Mouse (Mus musculus): ENCODE measurements around the gene Mpig6b. TPM values are rescaled to one million over a fixed set of nuclear protein-coding genes. Genes with fewer than 3 reads are reported as not detected.

Gene Mpig6b
- polyA plus RNA-seq, 1 experiment from 2014 or later: 0.21 TPM

- Histone ChIP-seq H3K36me3 (ENCODE audit: control insufficient read depth, insufficient read depth, low read length) (peaks cover 78% of the 10 kb centered on the region), H3K9me3 (ENCODE audit: control insufficient read depth, low read length) (no peaks in the 10 kb centered on the region), H3K27me3 (ENCODE audit: control insufficient read depth, insufficient read depth, low read length) (no peaks in the 10 kb centered on the region), H3K4me3 (replicated peaks; ENCODE audit: low read depth, low read length) (no peak overlapping the region), H3K4me1 (ENCODE audit: control insufficient read depth, insufficient read depth, low read length) (no peaks in the 10 kb centered on the region), H3K9ac (replicated peaks; ENCODE audit: low read length) (no peak overlapping the region), H3K4me2 (ENCODE audit: low read length) (no peak overlapping the region), H3K27ac (replicated peaks; ENCODE audit: low read depth, low read length) (no peak overlapping the region)
- no peak for DNase-seq
- no peak for ATAC-seq (ENCODE audit: low FRiP score, low TSS enrichment)
- 88% methylated on average over 6 of the region's 6 CpGs for WGBS
These were observed 52.8 kb downstream of the Mpig6b start for GRCm38 (mm10) chr17:35013221-35013620.

Other genes starting within 250 kb of the Mpig6b start
- 32.1 and 39.3 TPM in 2 replicates for gene Stk19, start 229.2 kb downstream of the Mpig6b start, polyA plus RNA-seq (2014; fragmentation: Nextera tagmentation; extraction: Ambion mirVana)
- gene Dxo, start 229.2 kb downstream of the Mpig6b start, polyA plus RNA-seq (2014; fragmentation: Nextera tagmentation; extraction: Ambion mirVana): 66.6 and 68.6 TPM in 2 replicates
- gene Skiv2l, start 216.0 kb downstream of the Mpig6b start, polyA plus RNA-seq (2014; fragmentation: Nextera tagmentation; extraction: Ambion mirVana): 47.7 and 55.5 TPM in 2 replicates
- gene Nelfe, start 215.8 kb downstream of the Mpig6b start, polyA plus RNA-seq (2014; fragmentation: Nextera tagmentation; extraction: Ambion mirVana): 75.5 and 85.3 TPM in 2 replicates
- 1.8 and 3.0 TPM in 2 replicates for gene Cfb, start 203.7 kb downstream of the Mpig6b start, polyA plus RNA-seq (2014; fragmentation: Nextera tagmentation; extraction: Ambion mirVana)
- gene Zbtb12, start 186.7 kb downstream of the Mpig6b start, polyA plus RNA-seq (2014; fragmentation: Nextera tagmentation; extraction: Ambion mirVana): 3.0 and 6.8 TPM in 2 replicates
- gene Gm20547, start 184.1 kb downstream of the Mpig6b start, polyA plus RNA-seq (2014; fragmentation: Nextera tagmentation; extraction: Ambion mirVana): not detected in 2 replicates
- gene C2, start 167.9 kb downstream of the Mpig6b start, polyA plus RNA-seq (2014; fragmentation: Nextera tagmentation; extraction: Ambion mirVana): 2.1 and 3.6 TPM in 2 replicates
- 91.6 and 97.0 TPM in 2 replicates for gene Ehmt2, start 167.7 kb downstream of the Mpig6b start, polyA plus RNA-seq (2014; fragmentation: Nextera tagmentation; extraction: Ambion mirVana)
- gene Slc44a4, start 151.7 kb downstream of the Mpig6b start, polyA plus RNA-seq (2014; fragmentation: Nextera tagmentation; extraction: Ambion mirVana): not detected in 2 replicates
- 25.1 and 28.2 TPM in 2 replicates for gene Neu1, start 134.9 kb downstream of the Mpig6b start, polyA plus RNA-seq (2014; fragmentation: Nextera tagmentation; extraction: Ambion mirVana)
- 0.17 and 0.53 TPM in 2 replicates for gene Hspa1b, start 106.9 kb downstream of the Mpig6b start, polyA plus RNA-seq (2014; fragmentation: Nextera tagmentation; extraction: Ambion mirVana)
- gene Gm20481, start 96.3 kb downstream of the Mpig6b start, polyA plus RNA-seq (2014; fragmentation: Nextera tagmentation; extraction: Ambion mirVana): 1.1 and 2.3 TPM in 2 replicates
- 5.6 and 8.1 TPM in 2 replicates for gene Hspa1a, start 94.0 kb downstream of the Mpig6b start, polyA plus RNA-seq (2014; fragmentation: Nextera tagmentation; extraction: Ambion mirVana)
- gene Hspa1l, start 93.5 kb downstream of the Mpig6b start, polyA plus RNA-seq (2014; fragmentation: Nextera tagmentation; extraction: Ambion mirVana): 1.6 and 2.3 TPM in 2 replicates
- gene Lsm2, start 84.3 kb downstream of the Mpig6b start, polyA plus RNA-seq (2014; fragmentation: Nextera tagmentation; extraction: Ambion mirVana): 103 and 110 TPM in 2 replicates
- gene Vars, start 65.2 kb downstream of the Mpig6b start, polyA plus RNA-seq (2014; fragmentation: Nextera tagmentation; extraction: Ambion mirVana): 43.4 and 51.1 TPM in 2 replicates
- 0.12 and 0.16 TPM in 2 replicates for gene Vwa7, start 49.6 kb downstream of the Mpig6b start, polyA plus RNA-seq (2014; fragmentation: Nextera tagmentation; extraction: Ambion mirVana)
- 2.0 and 2.2 TPM in 2 replicates for gene Sapcd1, start 38.2 kb downstream of the Mpig6b start, polyA plus RNA-seq (2014; fragmentation: Nextera tagmentation; extraction: Ambion mirVana)
- gene Msh5, start 19.4 kb downstream of the Mpig6b start, polyA plus RNA-seq (2014; fragmentation: Nextera tagmentation; extraction: Ambion mirVana): 2.1 and 2.8 TPM in 2 replicates
- 17.7 and 22.8 TPM in 2 replicates for gene Clic1, start 16.2 kb downstream of the Mpig6b start, polyA plus RNA-seq (2014; fragmentation: Nextera tagmentation; extraction: Ambion mirVana)
- 375 and 392 TPM in 2 replicates for gene Ddah2, start 7.1 kb downstream of the Mpig6b start, polyA plus RNA-seq (2014; fragmentation: Nextera tagmentation; extraction: Ambion mirVana)
- gene Ly6g6c, start 796 bp downstream of the Mpig6b start, polyA plus RNA-seq (2014; fragmentation: Nextera tagmentation; extraction: Ambion mirVana): not detected in 2 replicates
- gene Ly6g6e, start 10.7 kb upstream of the Mpig6b start, polyA plus RNA-seq (2014; fragmentation: Nextera tagmentation; extraction: Ambion mirVana): 0.62 TPM in 1 of 2 replicates, not detected in the other
- gene Ly6g6d, start 11.9 kb upstream of the Mpig6b start, polyA plus RNA-seq (2014; fragmentation: Nextera tagmentation; extraction: Ambion mirVana): 0.78 and 1.5 TPM in 2 replicates
- not detected in 2 replicates for gene Ly6g6f, start 19.4 kb upstream of the Mpig6b start, polyA plus RNA-seq (2014; fragmentation: Nextera tagmentation; extraction: Ambion mirVana)
- gene Abhd16a, start 23.1 kb upstream of the Mpig6b start, polyA plus RNA-seq (2014; fragmentation: Nextera tagmentation; extraction: Ambion mirVana): 79.4 and 86.0 TPM in 2 replicates
- gene Ly6g5c, start 42.1 kb upstream of the Mpig6b start, polyA plus RNA-seq (2014; fragmentation: Nextera tagmentation; extraction: Ambion mirVana): not detected in 2 replicates
- 1.3 TPM in 2 replicates for gene Ly6g5b, start 49.2 kb upstream of the Mpig6b start, polyA plus RNA-seq (2014; fragmentation: Nextera tagmentation; extraction: Ambion mirVana)
- 24.2 and 25.4 TPM in 2 replicates for gene Gpank1, start 55.3 kb upstream of the Mpig6b start, polyA plus RNA-seq (2014; fragmentation: Nextera tagmentation; extraction: Ambion mirVana)
- 328 and 334 TPM in 2 replicates for gene Csnk2b, start 55.9 kb upstream of the Mpig6b start, polyA plus RNA-seq (2014; fragmentation: Nextera tagmentation; extraction: Ambion mirVana)
- 6.0 and 6.8 TPM in 2 replicates for gene D17H6S53E, start 60.2 kb upstream of the Mpig6b start, polyA plus RNA-seq (2014; fragmentation: Nextera tagmentation; extraction: Ambion mirVana)
- 0.57 TPM in 1 of 2 replicates, not detected in the other for gene Apom, start 65.9 kb upstream of the Mpig6b start, polyA plus RNA-seq (2014; fragmentation: Nextera tagmentation; extraction: Ambion mirVana)
- 122 and 136 TPM in 2 replicates for gene Bag6, start 69.0 kb upstream of the Mpig6b start, polyA plus RNA-seq (2014; fragmentation: Nextera tagmentation; extraction: Ambion mirVana)
- gene Prrc2a, start 98.7 kb upstream of the Mpig6b start, polyA plus RNA-seq (2014; fragmentation: Nextera tagmentation; extraction: Ambion mirVana): 191 and 194 TPM in 2 replicates
- 3.3 and 8.8 TPM in 2 replicates for gene Aif1, start 109.9 kb upstream of the Mpig6b start, polyA plus RNA-seq (2014; fragmentation: Nextera tagmentation; extraction: Ambion mirVana)
- 3.8 and 9.0 TPM in 2 replicates for gene Lst1, start 122.3 kb upstream of the Mpig6b start, polyA plus RNA-seq (2014; fragmentation: Nextera tagmentation; extraction: Ambion mirVana)
- 0.74 and 0.84 TPM in 2 replicates for gene Ltb, start 128.3 kb upstream of the Mpig6b start, polyA plus RNA-seq (2014; fragmentation: Nextera tagmentation; extraction: Ambion mirVana)
- not detected in 2 replicates for gene Tnf, start 135.8 kb upstream of the Mpig6b start, polyA plus RNA-seq (2014; fragmentation: Nextera tagmentation; extraction: Ambion mirVana)
- gene Lta, start 139.2 kb upstream of the Mpig6b start, polyA plus RNA-seq (2014; fragmentation: Nextera tagmentation; extraction: Ambion mirVana): 0.20 and 0.73 TPM in 2 replicates
- gene Gm16181, start 154.7 kb upstream of the Mpig6b start, polyA plus RNA-seq (2014; fragmentation: Nextera tagmentation; extraction: Ambion mirVana): not detected in 2 replicates
- 78.1 and 99.0 TPM in 2 replicates for gene Atp6v1g2, start 167.5 kb upstream of the Mpig6b start, polyA plus RNA-seq (2014; fragmentation: Nextera tagmentation; extraction: Ambion mirVana)
- gene Nfkbil1, start 169.6 kb upstream of the Mpig6b start, polyA plus RNA-seq (2014; fragmentation: Nextera tagmentation; extraction: Ambion mirVana): 3.8 and 7.3 TPM in 2 replicates
- gene Ddx39b, start 175.6 kb upstream of the Mpig6b start, polyA plus RNA-seq (2014; fragmentation: Nextera tagmentation; extraction: Ambion mirVana): 386 and 390 TPM in 2 replicates
- 68.5 and 74.3 TPM in 2 replicates for gene H2-D1, start 196.5 kb upstream of the Mpig6b start, polyA plus RNA-seq (2014; fragmentation: Nextera tagmentation; extraction: Ambion mirVana)

Data from midbrain, embryonic 14.5 days (tissue).